Mouse (Mus musculus): ENCODE measurements around the gene Specc1. TPM values are rescaled to one million over a fixed set of nuclear protein-coding genes. Genes with fewer than 3 reads are reported as not detected.

Gene Specc1
- total and polyA plus RNA-seq, 3 experiments, result 7.3 to 18.6 (median 15.5) TPM

DNA sequence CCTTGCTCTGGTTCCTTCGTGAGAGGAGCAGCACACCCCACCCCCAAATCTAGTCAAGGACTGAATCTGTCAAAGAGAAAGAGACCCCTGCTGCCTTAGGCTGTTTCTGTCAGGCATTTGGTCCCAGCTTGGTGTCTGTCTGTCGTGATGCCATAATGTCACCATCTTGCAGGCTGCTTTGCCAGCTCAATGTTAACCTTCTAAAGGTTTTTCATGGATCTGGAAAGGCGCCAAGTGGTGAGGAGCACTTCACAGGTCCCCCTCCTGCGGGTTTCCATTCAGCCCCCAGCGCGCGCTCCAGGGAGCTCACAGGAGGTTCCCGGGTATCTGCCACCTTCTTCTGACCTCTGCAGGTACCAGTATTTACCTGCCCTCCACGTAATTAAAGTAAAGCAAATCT, 51.4 kb downstream of the Specc1 start:
- H3K9me3 ChIP-seq (replicated peaks; ENCODE audit: low read length), result no peaks in the 10 kb centered on the region
- peak overlapping the region; percentile 23; the same call in 1 of the 2 replicates for H3K27ac ChIP-seq (ENCODE audit: insufficient read depth, low read depth)
- H3K4me3 ChIP-seq (replicated peaks in 1 of 3; ENCODE audit: low read depth in 2 of 3, low read length in 2 of 3, poor library complexity in 1 of 3), result no peak overlapping the region
- no peak for DNase-seq (ENCODE audit: extremely low read depth)
- in situ Hi-C loops (cut with MboI; ENCODE audit: low pct_ligation_motif_present, low pct_unique_long_range_greater_than_20kb, low sequenced_read_pairs) (no loop called here), dilution Hi-C loops (cut with MboI; ENCODE audit: extremely low pct_ligation_motif_present, extremely low pct_unique_long_range_greater_than_20kb, low sequenced_read_pairs) (no loop called here)
- TF ChIP-seq JUN (IDR thresholded peaks at IDR 0.05; ENCODE audit: insufficient read depth, low read depth, low read length), result no peak
- no peak for TF ChIP-seq ELF1 (IDR thresholded peaks at IDR 0.05; ENCODE audit: low read depth, low read length)
- no peak for TF ChIP-seq USF1 (IDR thresholded peaks at IDR 0.05; ENCODE audit: low read depth, low read length)
- TF ChIP-seq ZNF384 (IDR thresholded peaks at IDR 0.05; ENCODE audit: low read depth, low read length), result no peak
- no peak for TF ChIP-seq TBP (conservative IDR thresholded peaks at IDR 0.05; ENCODE audit: low read depth, low read length)
- no peak for TF ChIP-seq JUND (conservative IDR thresholded peaks at IDR 0.05; ENCODE audit: low read depth, low read length)
- TF ChIP-seq ETS1 (conservative IDR thresholded peaks at IDR 0.05; ENCODE audit: low read depth, low read length), result no peak
- no peak for TF ChIP-seq POLR2A (IDR thresholded peaks at IDR 0.05; ENCODE audit: low read depth, low read length)
- peaks cover 31 to 61% of the 10 kb centered on the region in 2 experiments for H3K4me1 ChIP-seq (ENCODE audit: control insufficient read depth in 1 of 2, insufficient read depth in 2 of 2)
- H3K4me2 ChIP-seq (ENCODE audit: insufficient read depth, low read depth, poor library complexity, severe bottlenecking), result peak overlapping the region; percentile 89
- no peaks in the 10 kb centered on the region for H3K36me3 ChIP-seq (replicated peaks in 1 of 2; ENCODE audit: control insufficient read depth in 1 of 2, insufficient read depth in 1 of 2, low read length in 1 of 2)
- no peaks in the 10 kb centered on the region for H3K27me3 ChIP-seq (replicated peaks)
- peak overlapping the region; percentile 88 for H3K9ac ChIP-seq (ENCODE audit: insufficient read depth, low read depth)
- peaks cover 15% of the 10 kb centered on the region for H3K79me2 ChIP-seq (replicated peaks; ENCODE audit: control insufficient read depth, extremely low read depth, insufficient read depth, poor library complexity, severe bottlenecking)

DNA sequence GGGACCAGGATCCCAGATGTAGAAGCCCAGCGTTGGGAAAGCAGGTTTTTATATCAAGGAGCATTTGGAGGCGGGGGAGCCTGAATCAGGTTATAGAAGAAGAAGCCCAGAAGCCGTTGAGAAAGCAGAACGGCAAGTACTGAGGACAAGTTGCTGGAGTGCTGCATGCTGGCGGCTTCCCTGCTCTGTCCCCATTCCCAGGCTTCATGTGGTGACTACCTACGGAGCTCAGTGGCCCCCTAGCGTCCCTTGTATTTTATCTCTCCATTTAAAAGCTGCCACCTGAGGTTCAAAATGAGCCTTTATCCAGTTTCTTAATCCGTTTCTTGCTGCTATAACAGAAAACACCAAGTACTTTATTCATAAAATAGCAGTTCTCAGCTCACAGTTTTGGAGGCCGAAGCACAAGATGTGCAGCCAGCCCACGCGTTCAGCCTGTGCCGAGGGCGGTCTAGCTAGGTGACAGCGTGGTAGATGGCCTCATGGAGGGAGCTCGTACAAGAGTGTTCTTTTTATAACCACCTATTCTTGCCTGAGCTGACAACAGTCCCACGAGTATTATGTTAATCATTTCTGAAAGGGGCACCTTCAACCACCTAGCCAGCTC, 54.2 kb downstream of the Specc1 start:
- peak overlapping the region in 1 of 3 experiments; percentile 14 for H3K4me3 ChIP-seq (replicated peaks in 1 of 3; ENCODE audit: low read depth in 2 of 3, low read length in 2 of 3, poor library complexity in 1 of 3)
- H3K36me3 ChIP-seq (replicated peaks in 1 of 2; ENCODE audit: control insufficient read depth in 1 of 2, insufficient read depth in 1 of 2, low read length in 1 of 2), result peaks cover 0 to 2% of the 10 kb centered on the region in 2 experiments
- peaks cover 34 to 74% of the 10 kb centered on the region in 2 experiments for H3K4me1 ChIP-seq (ENCODE audit: control insufficient read depth in 1 of 2, insufficient read depth in 2 of 2)
- H3K9me3 ChIP-seq (replicated peaks; ENCODE audit: low read length), result no peaks in the 10 kb centered on the region
- TF ChIP-seq MAZ (IDR thresholded peaks at IDR 0.05; ENCODE audit: low read depth, low read length) (no peak), CHD1 (IDR thresholded peaks at IDR 0.05; ENCODE audit: low read depth, low read length) (no peak), UBTF (IDR thresholded peaks at IDR 0.05; ENCODE audit: low read depth, low read length) (0 out of 2 replicates have a peak, but pooled peaks have one; percentile 17), SIN3A (IDR thresholded peaks at IDR 0.05; ENCODE audit: low read length) (no peak; the same call in 1 of the 2 replicates), TCF12 (IDR thresholded peaks at IDR 0.05; ENCODE audit: low read depth, low read length) (no peak), RCOR1 (conservative IDR thresholded peaks at IDR 0.05; ENCODE audit: low read depth, low read length) (no peak), NRF1 (IDR thresholded peaks at IDR 0.05; ENCODE audit: low read depth, low read length) (peak; percentile 14; the same call in 1 of the 2 replicates), EP300 (IDR thresholded peaks at IDR 0.05; ENCODE audit: low read length) (peak; percentile 7; the same call in 1 of the 2 replicates), ZNF384 (IDR thresholded peaks at IDR 0.05; ENCODE audit: low read depth, low read length) (no peak), SMC3 (IDR thresholded peaks at IDR 0.05; ENCODE audit: low read depth, low read length) (peak; percentile 70), POLR2A (IDR thresholded peaks at IDR 0.05; ENCODE audit: low read depth, low read length) (no peak), ZC3H11A (IDR thresholded peaks at IDR 0.05; ENCODE audit: low read depth, low read length) (0 out of 2 replicates have a peak, but pooled peaks have one; percentile 14), ZKSCAN1 (IDR thresholded peaks at IDR 0.05; ENCODE audit: borderline replicate concordance, low read depth, low read length) (no peak), TBP (conservative IDR thresholded peaks at IDR 0.05; ENCODE audit: low read depth, low read length) (no peak), HCFC1 (IDR thresholded peaks at IDR 0.05; ENCODE audit: low read depth, low read length) (no peak; the same call in 1 of the 2 replicates), ETS1 (conservative IDR thresholded peaks at IDR 0.05; ENCODE audit: low read depth, low read length) (peak; percentile 21; the same call in 1 of the 2 replicates), GABPA (IDR thresholded peaks at IDR 0.05; ENCODE audit: insufficient replicate concordance, low read depth, low read length) (no peak), BHLHE40 (IDR thresholded peaks at IDR 0.05; ENCODE audit: low read depth, low read length) (peak; percentile 30; the same call in 1 of the 2 replicates), MXI1 (IDR thresholded peaks at IDR 0.05; ENCODE audit: low read depth, low read length) (peak; percentile 75), CTCF (conservative IDR thresholded peaks at IDR 0.05 in 1 of 2, IDR thresholded peaks at IDR 0.05 in 1 of 2; ENCODE audit: low read depth in 2 of 2, low read length in 2 of 2) (peak in 1 of 2 experiments; percentile 75; a peak in 3 of 4 replicates), MEF2A (IDR thresholded peaks at IDR 0.05; ENCODE audit: borderline replicate concordance, low read depth, low read length) (no peak; the same call in 1 of the 2 replicates), RAD21 (IDR thresholded peaks at IDR 0.05; ENCODE audit: low read depth, low read length) (peak; percentile 66), KAT2A (IDR thresholded peaks at IDR 0.05; ENCODE audit: insufficient replicate concordance, low read length) (0 out of 2 replicates have a peak, but pooled peaks have one; percentile 29), IRF4 (IDR thresholded peaks at IDR 0.05; ENCODE audit: low read depth, low read length) (peak; percentile 70; the same call in 1 of the 2 replicates), NELFE (IDR thresholded peaks at IDR 0.05; ENCODE audit: low read depth, low read length) (no peak)
- H3K79me2 ChIP-seq (replicated peaks; ENCODE audit: control insufficient read depth, extremely low read depth, insufficient read depth, poor library complexity, severe bottlenecking), result peaks cover 15% of the 10 kb centered on the region
- in situ Hi-C loops (cut with MboI; ENCODE audit: low pct_ligation_motif_present, low pct_unique_long_range_greater_than_20kb, low sequenced_read_pairs), result no loop called here
- peak overlapping the region; percentile 28; the same call in 1 of the 2 replicates for H3K9ac ChIP-seq (ENCODE audit: insufficient read depth, low read depth)
- H3K4me2 ChIP-seq (ENCODE audit: insufficient read depth, low read depth, poor library complexity, severe bottlenecking), result peak overlapping the region; percentile 86
- dilution Hi-C loops (cut with MboI; ENCODE audit: extremely low pct_ligation_motif_present, extremely low pct_unique_long_range_greater_than_20kb, low sequenced_read_pairs), result no loop called here
- no peaks in the 10 kb centered on the region for H3K27me3 ChIP-seq (replicated peaks)
- H3K27ac ChIP-seq (ENCODE audit: insufficient read depth, low read depth), result no peak overlapping the region
- DNase-seq (ENCODE audit: extremely low read depth), result peak; percentile 55

Measured in CH12.LX (cell line).